Mouse (Mus musculus) spleen, postnatal 10 days (tissue): ENCODE measurements at regions not wholly inside any gene's neighbourhood (a gene's known extent, or its start where the extent isn't known, plus 50 kb on each side); places are given as distances from the start of the nearest gene placed in this dataset.
"Not testable (repeated sequence)": the region's sequence is repeated elsewhere in the genome, so short reads cannot be mapped to it uniquely, and the experiment has no call there.

Experiments used
- DNase-seq, 2 experiments: peaks; one replicate each; pipeline ENCODE4 v3.0.0; 2021 to 2022; ENCODE audit warnings: low spot score in 2 of 2

DNA sequence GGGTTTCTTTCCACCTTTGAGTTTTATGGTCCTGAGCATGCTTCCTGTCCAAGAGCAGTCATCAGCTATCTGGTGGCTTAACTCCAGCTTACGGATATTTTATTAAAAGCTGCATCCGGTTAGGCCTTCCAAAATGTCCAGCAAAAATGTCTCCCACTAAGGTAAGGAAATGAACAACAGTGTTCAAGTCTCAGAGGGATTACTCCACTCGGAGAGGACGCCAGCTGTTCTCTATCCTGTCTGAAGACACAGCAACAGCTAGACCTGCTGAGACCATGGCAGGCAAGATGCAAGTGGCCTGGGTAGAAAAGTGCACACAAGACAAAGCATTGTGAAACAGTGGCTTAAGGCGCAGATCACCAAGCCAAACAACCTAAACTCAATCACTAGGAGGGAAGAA, 479.9 kb downstream of the Tns1 start:
- no peak for DNase-seq

GRCm38 (mm10) chr1:73643431-73643830, 480.8 kb downstream of the Tns1 start:
- no peak for DNase-seq

- DNase-seq = no peak
These were observed 481.5 kb downstream of the Tns1 start for GRCm38 (mm10) chr1:73642691-73643109.

DNA sequence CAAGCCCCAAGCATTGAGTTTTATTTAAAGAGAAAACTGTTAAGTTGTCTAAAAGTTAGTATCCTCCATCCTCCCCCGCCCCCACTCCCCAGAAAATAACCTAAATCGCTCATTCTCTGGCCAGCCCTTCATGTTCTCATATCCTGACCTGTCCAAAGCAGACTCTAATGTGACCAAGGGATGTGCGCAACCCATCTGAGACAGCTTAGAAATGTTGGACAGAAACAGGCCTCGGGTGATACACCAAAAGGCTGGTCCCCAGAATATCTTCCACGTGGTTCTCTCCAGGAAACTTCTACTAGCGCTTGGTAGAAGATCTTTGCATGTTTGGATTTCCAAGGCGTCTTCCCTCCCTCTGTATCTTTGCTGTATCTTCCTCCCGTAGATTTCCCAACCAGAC, 482.8 kb downstream of the Tns1 start:
- DNase-seq = no peak

- no peak for DNase-seq
These were observed 483.4 kb downstream of the Tns1 start for GRCm38 (mm10) chr1:73640726-73641451.

DNA sequence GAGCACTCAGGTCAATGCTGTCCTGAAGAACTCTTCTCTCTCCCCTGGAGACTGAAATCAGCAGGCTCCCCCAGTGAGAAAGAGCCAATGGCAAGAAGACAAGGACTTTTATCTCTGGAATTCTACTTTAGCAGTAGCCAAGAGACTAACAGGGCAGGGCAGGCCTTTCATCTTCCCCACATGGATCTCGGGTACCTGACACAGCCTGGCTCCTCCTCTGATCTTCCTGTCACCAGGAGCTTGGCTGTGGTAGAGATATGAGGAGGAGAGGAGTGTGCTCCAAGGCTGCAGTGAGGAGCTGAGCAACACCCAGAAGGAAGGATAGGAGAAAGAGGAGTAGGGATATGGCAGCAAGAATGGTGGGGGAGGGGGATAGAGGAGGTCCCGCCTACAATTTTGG, 488.5 kb downstream of the Tns1 start:
- DNase-seq = no peak

- no peak for DNase-seq
These were observed 489.4 kb downstream of the Tns1 start for GRCm38 (mm10) chr1:73634871-73635270.

DNA sequence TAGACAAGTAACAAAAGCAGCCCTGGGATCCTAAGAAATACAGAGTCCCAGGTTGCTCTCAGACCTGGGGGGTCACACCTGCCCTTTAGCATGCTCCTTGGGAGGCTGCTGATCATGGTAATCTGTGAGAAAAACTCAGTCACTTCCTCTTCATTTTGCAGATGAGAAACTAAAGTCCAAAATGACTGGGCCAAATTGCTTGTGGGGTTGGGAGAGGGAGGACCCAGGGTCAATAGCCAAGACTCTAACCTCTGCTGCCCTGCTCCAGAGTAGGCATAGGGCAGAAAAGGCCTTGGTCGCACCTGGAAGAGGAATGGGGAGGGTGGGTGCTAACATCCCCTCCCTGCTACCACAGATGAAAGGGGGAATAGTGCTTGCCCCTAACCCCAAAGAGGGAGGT, 491.2 kb downstream of the Tns1 start:
- DNase-seq = no peak

- no peak for DNase-seq
These were observed 493.9 kb downstream of the Tns1 start for GRCm38 (mm10) chr1:73630363-73630762.

DNA sequence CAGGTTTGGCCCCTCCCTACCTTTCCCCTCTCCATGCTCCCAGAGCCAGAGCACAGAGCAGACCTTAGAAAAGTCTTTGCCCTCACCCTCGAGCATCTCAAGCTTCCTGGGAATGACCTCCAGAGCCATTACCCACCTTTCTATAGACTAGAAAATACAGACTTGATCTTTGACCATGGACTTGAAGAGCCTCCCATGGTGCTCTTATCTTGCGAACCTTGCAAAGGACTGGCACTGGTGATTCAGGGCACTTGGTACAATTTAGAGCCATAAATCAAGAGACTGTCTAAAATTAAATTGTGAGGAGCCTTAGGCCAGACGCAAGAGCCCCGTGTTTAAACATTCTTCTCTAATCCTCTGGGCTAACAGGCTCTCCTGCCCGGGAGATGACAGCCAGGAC, 498.9 kb downstream of the Tns1 start:
- no peak for DNase-seq

DNA sequence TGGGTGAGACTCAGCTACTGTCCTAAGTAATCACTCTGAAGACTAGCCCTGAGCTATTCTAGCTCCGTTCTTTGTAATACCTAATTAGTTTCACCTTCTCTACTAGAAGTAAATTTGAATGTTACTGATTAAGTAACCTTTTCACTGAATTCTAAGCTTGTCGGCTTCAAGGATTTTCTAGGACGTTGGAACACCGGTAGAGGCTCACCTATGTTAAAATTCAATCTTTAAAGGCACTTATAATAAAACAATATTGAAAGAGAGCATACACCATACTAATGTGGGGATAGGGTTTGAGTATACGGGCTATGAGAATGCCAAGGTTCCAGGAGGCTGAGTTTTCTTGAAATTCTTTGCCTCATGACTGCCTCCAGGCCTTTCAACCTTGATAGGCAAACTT, 503.1 kb downstream of the Tns1 start:
- DNase-seq = not testable (repeated sequence)

DNA sequence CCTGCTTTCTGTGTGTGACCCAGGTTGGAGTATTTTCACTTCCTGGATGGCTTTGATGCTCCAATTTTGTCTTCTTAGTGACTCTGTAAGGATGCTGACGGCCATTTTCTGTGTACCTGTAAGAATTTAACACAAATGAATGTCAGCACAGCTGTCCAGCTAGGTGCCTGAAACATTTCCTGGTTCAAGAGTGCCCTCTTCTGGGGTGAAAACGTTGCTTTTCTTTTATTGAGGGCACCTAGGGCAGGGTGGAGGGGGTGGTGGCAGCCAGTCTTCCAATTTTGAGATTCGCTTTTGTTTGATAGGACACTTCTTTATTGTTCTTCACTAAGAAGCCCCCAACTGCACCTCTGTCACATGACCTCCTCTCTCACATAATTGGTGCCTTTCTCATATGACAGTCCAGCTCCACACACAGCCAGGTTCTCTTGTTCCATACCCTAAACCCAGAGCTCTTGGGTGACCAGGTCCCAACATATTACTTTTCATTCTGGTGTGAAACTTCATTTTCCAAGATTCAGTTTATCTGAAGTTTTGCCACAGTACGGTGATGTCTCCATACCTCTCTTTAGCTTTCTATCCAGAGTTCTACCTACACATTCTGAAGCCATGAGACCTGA, 505.6 kb downstream of the Tns1 start:
- DNase-seq = no peak

- DNase-seq = no peak
These were observed 530.4 kb downstream of the Tns1 start for GRCm38 (mm10) chr1:73593653-73594385.

DNA sequence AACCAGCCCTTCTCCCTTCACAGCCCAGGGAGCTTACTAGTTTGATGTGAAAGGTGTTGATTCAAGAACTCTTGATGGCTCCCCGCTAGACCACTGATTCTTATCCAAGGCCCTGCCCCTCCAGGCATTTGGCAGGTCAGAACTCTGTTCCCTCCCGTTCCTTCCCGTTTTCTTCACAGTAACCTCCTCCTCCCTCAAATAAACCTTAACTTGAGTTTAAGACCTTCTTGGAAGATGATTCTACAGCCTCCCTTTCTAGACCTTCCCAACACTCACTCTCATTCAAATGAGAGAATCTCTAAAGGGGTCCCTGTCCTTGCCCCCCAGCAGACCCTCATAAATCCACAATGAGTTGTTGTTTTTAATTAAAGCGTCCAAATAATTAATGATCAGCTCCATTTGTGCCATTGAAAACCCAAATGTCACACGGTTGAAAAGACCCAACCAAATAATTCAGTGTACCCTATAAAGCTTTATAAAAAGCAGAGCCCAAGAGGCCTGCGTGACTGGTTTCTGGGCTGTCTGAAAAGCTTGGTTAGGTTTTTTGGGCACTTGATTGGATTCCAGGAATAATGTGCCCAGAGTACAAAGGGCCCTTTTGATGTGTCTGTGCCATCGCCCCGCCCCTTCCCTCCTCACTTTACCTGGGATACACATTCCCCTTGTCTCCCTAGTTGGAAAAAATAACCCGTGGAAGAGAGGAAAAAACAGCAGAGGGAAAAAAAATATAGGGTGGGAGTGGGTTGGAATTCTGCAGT, 532.7 kb downstream of the Tns1 start:
- no peak for DNase-seq

GRCm38 (mm10) chr1:73579680-73580079, 544.6 kb downstream of the Tns1 start:
- DNase-seq = no peak

DNA sequence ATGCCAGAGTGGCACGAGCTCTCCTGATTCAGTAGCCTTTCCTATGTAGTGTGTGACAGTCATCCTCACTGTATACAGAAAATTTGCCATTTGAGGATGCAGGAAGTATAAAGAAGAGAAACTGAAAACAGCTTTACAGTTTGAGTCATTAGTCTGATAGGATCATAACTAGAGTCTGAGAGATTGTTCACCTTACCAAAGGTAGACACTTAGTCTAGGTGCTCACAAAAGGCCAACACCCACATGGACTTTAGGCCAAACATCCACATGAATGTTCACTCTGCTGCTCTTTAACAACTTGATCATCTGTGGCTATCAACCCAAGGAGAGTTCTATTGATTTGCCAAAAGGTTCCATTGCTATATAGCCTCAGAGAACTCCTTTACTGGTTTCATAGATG, 547.2 kb downstream of the Tns1 start:
- DNase-seq = no peak

GRCm38 (mm10) chr1:73575694-73576093, 548.6 kb downstream of the Tns1 start:
- no peak for DNase-seq

DNA sequence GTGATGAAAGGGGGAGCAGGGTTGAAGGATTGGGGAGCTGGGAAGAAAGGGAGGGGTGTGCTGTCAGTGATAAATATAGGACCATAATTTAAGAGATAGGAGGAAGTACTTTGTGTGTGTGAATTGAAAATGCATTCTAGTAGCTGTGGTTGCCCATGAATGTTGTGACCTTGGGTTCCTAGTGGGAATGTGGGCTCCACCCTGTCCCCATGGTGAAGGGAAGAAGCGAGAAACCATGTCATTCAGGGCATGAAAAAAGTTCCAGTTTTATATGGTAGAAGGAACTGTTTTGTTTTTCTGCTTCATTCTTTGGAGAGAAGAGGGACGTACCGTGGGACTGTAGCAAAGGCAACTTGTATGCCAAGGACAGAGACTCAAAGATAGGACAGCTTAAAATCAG, 553.3 kb downstream of the Tns1 start:
- no peak for DNase-seq

- DNase-seq = no peak
These were observed 551.1 kb upstream of the Tnp1 start for GRCm38 (mm10) chr1:73566770-73567169.

- DNase-seq = no peak
These were observed 544.9 kb upstream of the Tnp1 start for GRCm38 (mm10) chr1:73560594-73560993.

- DNase-seq = no peak
These were observed 532.2 kb upstream of the Tnp1 start for GRCm38 (mm10) chr1:73547877-73548276.

- DNase-seq = no peak
These were observed 529.7 kb upstream of the Tnp1 start for GRCm38 (mm10) chr1:73545401-73545800.
